Mouse (Mus musculus) limb, embryonic 10.5 days (tissue): ENCODE data around the gene 5730522E02Rik. TPM values are rescaled to one million over a fixed set of nuclear protein-coding genes. Genes with fewer than 3 reads are reported as not detected.

Experiments
- DNase-seq: peaks from one replicate; pipeline ENCODE4 v3.0.0-alpha.2; 2017; ENCODE audit warnings: low spot score
- H3K27ac ChIP-seq: fragments of 300-500 bp; sonication (generic); 2 replicates; pipeline ENCODE4 v1.5.1; 2016; ENCODE audit warnings: mild to moderate bottlenecking
- H3K27me3 ChIP-seq: fragments of 300-500 bp; sonication (generic); 2 replicates; pipeline ENCODE4 v1.6.1; 2016; ENCODE audit warnings: low read depth, mild to moderate bottlenecking; ENCODE audit not compliant: poor library complexity, severe bottlenecking
- H3K36me3 ChIP-seq: fragments of 300-500 bp; sonication (generic); 2 replicates; pipeline ENCODE4 v1.6.1; 2016; ENCODE audit warnings: mild to moderate bottlenecking, moderate library complexity
- H3K4me1 ChIP-seq: fragments of 300-500 bp; sonication (generic); 2 replicates; pipeline ENCODE4 v1.6.1; 2016
- H3K4me3 ChIP-seq: fragments of 300-500 bp; sonication (generic); 2 replicates; pipeline ENCODE4 v1.5.1; 2016; ENCODE audit warnings: mild to moderate bottlenecking, moderate library complexity
- H3K9me3 ChIP-seq: fragments of 300-500 bp; sonication (generic); replicated peaks from 2 replicates; pipeline ENCODE4 v1.6.1; 2016; ENCODE audit warnings: mild to moderate bottlenecking
- WGBS: fragments of 180-500 bp; shearing (Covaris S2); methylation state at CpG from one replicate; pipeline ENCODE4 v1.1.7; 2016; 5-methylcytosine and 5-hydroxymethylcytosine counted together
- polyA plus RNA-seq: library from polyadenylated mRNA; unstranded; fragments of >200 nt; fragmentation: Nextera tagmentation; extraction: Ambion mirVana; gene quantifications from 2 replicates; pipeline ENCODE4 v1.2.1, GENCODE M21; 2016

The 5730522E02Rik gene
- polyA plus RNA-seq, 1 experiment from 2014 or later: 7.0 TPM

DNA sequence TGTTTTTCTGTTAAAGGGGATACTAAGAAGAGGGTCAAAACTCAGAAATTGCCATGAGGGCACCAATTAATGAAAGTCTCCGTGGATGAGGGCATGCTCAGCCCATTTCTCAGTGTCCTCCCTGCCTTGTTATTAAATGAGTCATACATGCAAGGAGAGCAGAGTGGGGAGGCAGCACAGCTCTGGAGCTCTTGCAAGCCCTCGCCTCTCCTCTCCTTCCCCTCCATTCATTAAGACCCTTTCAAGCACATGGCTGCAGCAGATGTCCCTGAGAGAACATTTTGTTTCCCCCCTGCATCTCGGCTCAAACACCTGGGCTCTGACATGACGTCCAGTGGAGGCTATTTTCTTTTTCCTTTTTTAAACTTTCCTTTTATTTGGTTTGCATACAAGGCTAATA, 138.5 kb downstream of the 5730522E02Rik start:
- H3K27me3 ChIP-seq: no peaks in the 10 kb centered on the region
- DNase-seq: no peak
- H3K27ac ChIP-seq: no peak overlapping the region
- H3K9me3 ChIP-seq: no peaks in the 10 kb centered on the region
- 63% methylated on average over 4 of the region's 4 CpGs for WGBS
- H3K36me3 ChIP-seq: no peaks in the 10 kb centered on the region
- peaks cover 12% of the 10 kb centered on the region for H3K4me1 ChIP-seq
- no peak overlapping the region for H3K4me3 ChIP-seq

DNA sequence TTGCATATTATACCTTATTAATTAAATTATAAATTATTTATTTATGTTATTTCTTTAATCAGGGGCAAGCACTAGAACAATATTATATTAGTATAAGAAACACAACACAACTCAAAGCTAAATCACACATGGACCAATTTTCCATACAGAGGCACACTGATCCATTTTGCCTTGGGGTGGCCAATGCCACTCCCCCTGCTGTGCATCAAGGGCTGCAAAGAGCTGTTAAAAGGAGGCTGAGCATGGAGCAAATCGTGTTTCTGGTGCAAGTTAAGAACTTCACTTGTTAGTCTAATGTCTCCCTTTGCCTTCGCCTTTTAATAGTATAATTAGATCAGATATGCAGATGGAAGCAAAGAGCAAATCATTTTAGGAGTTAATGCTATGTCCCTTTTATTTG, 147.3 kb downstream of the 5730522E02Rik start:
- 51% methylated on average over 2 of the region's 2 CpGs for WGBS
- no peaks in the 10 kb centered on the region for H3K36me3 ChIP-seq

DNA sequence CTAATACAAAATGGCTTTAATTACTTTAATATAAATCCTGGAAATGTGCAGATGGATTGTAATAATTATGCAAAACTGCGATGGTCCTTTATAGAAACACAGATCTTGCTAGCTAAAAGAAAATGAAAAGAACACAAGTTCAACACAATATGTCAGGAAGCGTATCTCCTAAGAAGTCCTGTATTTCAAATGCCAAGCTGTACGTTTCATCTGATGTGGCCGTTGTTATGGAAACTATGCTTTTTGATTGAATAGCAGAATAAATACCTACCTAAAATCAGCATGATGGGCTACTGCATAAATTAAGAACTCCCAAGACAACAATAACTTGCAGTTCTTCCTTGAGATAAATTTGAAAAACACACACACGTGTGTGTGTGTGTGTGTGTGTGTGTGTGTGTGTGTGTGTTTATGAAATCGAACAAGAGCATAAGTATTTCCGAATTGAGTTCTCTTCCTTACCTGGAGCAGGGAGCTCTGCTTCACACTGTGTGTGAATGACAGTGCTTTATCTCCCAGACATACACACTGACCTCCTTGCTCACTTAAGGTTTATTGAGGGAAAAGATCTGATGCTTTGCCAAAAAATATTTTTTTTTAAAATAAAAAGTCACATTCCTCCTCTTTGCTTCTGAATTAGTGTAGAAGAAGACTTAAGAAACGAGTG, 149.0 kb downstream of the 5730522E02Rik start:
- Histone ChIP-seq H3K9me3 (no peaks in the 10 kb centered on the region), H3K4me1 (0 out of 2 replicates have a peak, but pooled peaks cover 2% of the 10 kb centered on the region)
- WGBS: 92% methylated on average over 8 of the region's 8 CpGs

More for the DNA sequence above, 147.3 kb downstream of the 5730522E02Rik start:
- no peak for DNase-seq
- 0 out of 2 replicates have a peak, but pooled peaks cover 2% of the 10 kb centered on the region for H3K4me1 ChIP-seq
- H3K27me3 ChIP-seq: no peaks in the 10 kb centered on the region
- H3K4me3 ChIP-seq: no peak overlapping the region
- H3K9me3 ChIP-seq: no peaks in the 10 kb centered on the region
- H3K27ac ChIP-seq: no peak overlapping the region

DNA sequence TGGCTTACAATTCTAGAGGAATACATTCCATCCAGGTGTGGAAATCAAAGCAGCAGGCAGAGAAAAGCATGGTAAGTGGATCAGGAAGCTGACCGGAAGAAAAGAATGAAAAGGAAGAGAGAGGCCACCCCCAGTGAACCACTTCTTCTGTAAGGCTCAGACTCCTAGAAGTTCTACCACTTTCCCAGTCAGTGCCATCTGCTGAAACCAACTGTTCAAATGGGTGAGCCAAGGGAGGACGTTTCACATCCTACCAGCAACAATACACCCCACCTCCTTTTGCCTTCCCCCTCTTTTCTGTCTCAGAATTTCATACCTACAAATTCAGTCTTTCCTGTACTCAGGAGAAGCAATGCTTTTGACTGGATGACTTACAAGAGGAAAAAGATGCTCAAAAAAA, 197.0 kb downstream of the 5730522E02Rik start:
- Histone ChIP-seq H3K4me3 (no peak overlapping the region), H3K9me3 (no peaks in the 10 kb centered on the region), H3K27ac (no peak overlapping the region), H3K27me3 (no peaks in the 10 kb centered on the region), H3K36me3 (no peaks in the 10 kb centered on the region), H3K4me1 (no peaks in the 10 kb centered on the region)
- WGBS: 74% methylated on average over 2 of the region's 2 CpGs
- no peak for DNase-seq

More for the DNA sequence above, 149.0 kb downstream of the 5730522E02Rik start:
- H3K27ac ChIP-seq: no peak overlapping the region
- H3K4me3 ChIP-seq: no peak overlapping the region
- no peaks in the 10 kb centered on the region for H3K27me3 ChIP-seq
- no peaks in the 10 kb centered on the region for H3K36me3 ChIP-seq
- DNase-seq: no peak

DNA sequence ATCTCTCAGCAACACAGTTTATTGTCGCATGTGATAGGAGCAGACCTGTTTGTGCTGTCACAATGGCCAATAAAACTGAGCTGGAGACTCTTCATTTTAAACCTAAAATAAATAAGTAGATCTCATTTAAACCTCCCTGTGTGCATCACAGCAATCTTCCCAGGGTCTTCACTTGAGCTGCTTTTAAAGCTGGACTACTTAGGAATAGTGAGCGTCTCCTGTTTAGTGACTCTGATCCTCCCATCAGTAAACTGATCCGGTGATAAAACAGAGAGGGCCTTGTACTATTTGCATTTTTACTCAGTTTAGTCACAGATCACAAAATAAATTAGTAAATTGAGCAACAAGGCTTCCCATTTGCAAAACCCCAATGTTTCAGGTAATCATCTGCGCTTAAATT, 206.5 kb downstream of the 5730522E02Rik start:
- H3K4me3 ChIP-seq: no peak overlapping the region
- H3K9me3 ChIP-seq: no peaks in the 10 kb centered on the region
- H3K27me3 ChIP-seq: no peaks in the 10 kb centered on the region
- 63% methylated on average over 4 of the region's 4 CpGs for WGBS
- H3K36me3 ChIP-seq: no peaks in the 10 kb centered on the region
- H3K27ac ChIP-seq: no peak overlapping the region
- H3K4me1 ChIP-seq: no peaks in the 10 kb centered on the region
- DNase-seq: no peak

DNA sequence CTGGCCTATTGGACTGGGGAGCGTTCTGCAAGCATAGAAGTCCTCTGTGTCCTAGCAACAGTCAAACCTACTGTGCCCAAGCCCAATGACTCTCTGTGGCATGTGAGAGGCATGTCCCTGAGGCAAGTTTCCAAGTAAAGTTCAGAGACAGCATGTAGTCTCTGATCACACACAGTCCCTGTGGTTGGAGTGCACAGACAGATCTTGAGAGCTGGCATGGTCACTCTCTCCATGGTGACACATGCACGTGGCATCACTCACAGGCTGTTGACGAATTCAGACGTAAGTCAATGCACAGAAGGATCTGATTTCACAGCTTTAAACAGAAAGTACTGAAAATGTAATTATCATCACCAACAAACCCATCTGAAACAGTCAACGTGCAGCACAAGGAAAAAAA, 210.8 kb downstream of the 5730522E02Rik start:
- DNase-seq: no peak
- Histone ChIP-seq H3K36me3 (no peaks in the 10 kb centered on the region), H3K27ac (no peak overlapping the region), H3K9me3 (no peaks in the 10 kb centered on the region), H3K4me1 (no peaks in the 10 kb centered on the region), H3K27me3 (no peaks in the 10 kb centered on the region), H3K4me3 (no peak overlapping the region)
- 83% methylated on average over 5 of the region's 5 CpGs for WGBS

DNA sequence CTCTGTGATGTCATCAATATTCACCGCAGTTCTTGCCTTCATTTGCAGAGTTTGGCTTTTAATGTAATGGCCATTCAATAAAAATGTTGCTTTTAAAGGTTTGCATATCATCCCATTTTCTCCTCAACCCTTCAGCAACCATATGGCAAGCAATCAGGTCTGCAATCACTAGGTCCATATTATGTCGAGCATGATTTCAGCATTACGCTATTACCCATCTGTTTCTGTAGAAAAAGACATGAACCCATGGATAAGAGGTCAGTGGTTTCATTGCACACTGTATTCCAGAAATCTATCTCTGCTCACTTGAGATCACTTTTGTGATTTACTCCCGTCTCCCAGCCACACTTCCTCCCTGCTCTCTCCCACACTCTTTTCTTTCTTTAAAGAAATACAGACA, 213.1 kb downstream of the 5730522E02Rik start:
- Histone ChIP-seq H3K4me1 (no peaks in the 10 kb centered on the region), H3K4me3 (no peak overlapping the region), H3K27me3 (no peaks in the 10 kb centered on the region), H3K9me3 (no peaks in the 10 kb centered on the region), H3K27ac (no peak overlapping the region), H3K36me3 (no peaks in the 10 kb centered on the region)
- WGBS: 86% methylated on average over 4 of the region's 4 CpGs
- no peak for DNase-seq

DNA sequence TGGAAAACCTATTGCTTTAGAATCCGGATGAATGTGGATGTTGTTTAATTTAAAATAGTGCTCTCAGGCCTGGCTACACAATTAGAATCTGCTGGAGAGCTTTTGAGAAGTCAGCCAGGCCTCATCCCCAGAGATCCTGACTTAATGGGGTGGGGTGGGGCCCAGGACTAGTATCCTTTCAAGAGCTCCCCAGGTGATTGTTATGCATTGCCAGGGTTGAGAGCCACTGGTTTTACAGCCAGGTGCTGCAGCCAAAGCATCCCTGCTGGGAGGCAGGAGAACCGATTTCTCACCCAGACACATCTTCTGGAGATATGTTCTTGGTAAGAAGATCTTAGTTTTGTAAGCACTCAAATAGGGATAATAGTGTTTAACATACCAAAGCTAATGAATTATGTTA, 216.4 kb downstream of the 5730522E02Rik start:
- Histone ChIP-seq H3K27me3 (no peaks in the 10 kb centered on the region), H3K4me1 (no peaks in the 10 kb centered on the region), H3K36me3 (no peaks in the 10 kb centered on the region), H3K9me3 (no peaks in the 10 kb centered on the region), H3K27ac (no peak overlapping the region), H3K4me3 (no peak overlapping the region)
- 23% methylated on average over 2 of the region's 2 CpGs for WGBS
- no peak for DNase-seq

DNA sequence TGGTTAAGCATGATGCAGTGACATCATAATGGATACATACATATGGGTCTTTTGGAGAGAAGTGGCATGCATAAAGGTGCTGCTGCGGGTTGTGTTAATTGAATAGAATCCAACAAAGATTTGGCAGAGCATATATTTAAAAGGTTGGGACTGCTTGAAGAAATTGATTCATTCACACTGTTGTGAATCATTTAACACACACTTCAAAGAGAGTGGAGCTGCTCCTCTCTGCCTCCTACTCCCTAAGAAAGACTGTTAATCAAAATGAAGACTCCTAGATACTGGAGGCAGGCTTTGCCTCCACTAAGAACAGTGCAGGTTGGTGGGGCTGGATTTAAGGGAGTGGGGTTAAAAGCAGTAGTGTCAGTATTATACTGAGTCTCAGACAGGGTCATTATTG, 218.3 kb downstream of the 5730522E02Rik start:
- WGBS: 100% methylated on average over 1 of the region's 1 CpGs
- Histone ChIP-seq H3K36me3 (no peaks in the 10 kb centered on the region), H3K27me3 (no peaks in the 10 kb centered on the region), H3K9me3 (no peaks in the 10 kb centered on the region), H3K27ac (no peak overlapping the region), H3K4me1 (no peaks in the 10 kb centered on the region), H3K4me3 (no peak overlapping the region)
- DNase-seq: no peak

DNA sequence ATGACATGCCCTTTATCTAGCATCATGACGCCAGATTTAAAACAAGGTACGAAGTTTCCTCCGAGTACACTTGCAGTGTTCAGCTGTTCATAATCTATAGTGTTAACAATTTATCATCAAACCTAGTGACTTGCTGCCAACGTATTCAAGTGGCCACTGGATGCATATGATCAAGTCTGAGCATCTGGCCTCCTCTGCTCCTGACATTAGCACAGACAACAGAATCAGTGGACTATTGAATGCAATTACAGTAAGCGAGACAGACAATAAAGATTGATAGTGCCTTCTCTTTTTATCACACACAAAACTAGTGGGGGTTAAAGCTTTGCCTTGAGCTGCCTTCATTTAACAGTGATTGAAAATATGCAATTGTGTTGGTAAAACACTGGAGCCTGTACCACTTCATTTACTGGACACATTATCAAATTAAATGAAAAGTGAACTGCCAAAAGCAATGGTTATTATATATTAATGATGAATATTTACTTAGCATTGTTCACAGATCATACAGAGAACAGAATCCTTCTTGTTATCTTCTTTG, 231.8 kb downstream of the 5730522E02Rik start:
- Histone ChIP-seq H3K27ac (no peak overlapping the region), H3K4me1 (no peaks in the 10 kb centered on the region), H3K9me3 (no peaks in the 10 kb centered on the region), H3K27me3 (no peaks in the 10 kb centered on the region), H3K36me3 (no peaks in the 10 kb centered on the region), H3K4me3 (no peak overlapping the region)
- WGBS: 89% methylated on average over 5 of the region's 5 CpGs
- DNase-seq: no peak

DNA sequence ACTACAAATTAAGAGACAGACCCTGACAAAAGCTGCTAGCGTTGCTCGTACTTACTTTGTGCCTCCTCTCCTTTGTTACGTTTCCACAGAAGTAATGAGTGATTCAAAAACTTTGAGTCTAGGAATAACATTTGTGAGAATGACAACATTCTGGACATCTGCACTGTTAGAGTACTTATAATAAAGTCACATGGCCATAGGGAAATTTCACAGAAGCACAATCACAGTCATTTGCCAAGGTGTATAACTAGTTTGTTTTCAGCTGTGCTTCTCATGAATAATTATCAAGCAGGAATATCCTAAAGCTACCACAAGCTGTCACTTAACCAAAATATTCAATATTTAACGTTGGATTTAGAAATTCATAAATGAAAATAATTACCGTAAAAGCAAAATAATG, 269.1 kb downstream of the 5730522E02Rik start:
- H3K4me1 ChIP-seq: no peaks in the 10 kb centered on the region
- H3K4me3 ChIP-seq: no peak overlapping the region
- H3K27ac ChIP-seq: no peak overlapping the region
- no peaks in the 10 kb centered on the region for H3K27me3 ChIP-seq
- no peaks in the 10 kb centered on the region for H3K9me3 ChIP-seq
- no peaks in the 10 kb centered on the region for H3K36me3 ChIP-seq
- 88% methylated on average over 5 of the region's 5 CpGs for WGBS
- no peak for DNase-seq

DNA sequence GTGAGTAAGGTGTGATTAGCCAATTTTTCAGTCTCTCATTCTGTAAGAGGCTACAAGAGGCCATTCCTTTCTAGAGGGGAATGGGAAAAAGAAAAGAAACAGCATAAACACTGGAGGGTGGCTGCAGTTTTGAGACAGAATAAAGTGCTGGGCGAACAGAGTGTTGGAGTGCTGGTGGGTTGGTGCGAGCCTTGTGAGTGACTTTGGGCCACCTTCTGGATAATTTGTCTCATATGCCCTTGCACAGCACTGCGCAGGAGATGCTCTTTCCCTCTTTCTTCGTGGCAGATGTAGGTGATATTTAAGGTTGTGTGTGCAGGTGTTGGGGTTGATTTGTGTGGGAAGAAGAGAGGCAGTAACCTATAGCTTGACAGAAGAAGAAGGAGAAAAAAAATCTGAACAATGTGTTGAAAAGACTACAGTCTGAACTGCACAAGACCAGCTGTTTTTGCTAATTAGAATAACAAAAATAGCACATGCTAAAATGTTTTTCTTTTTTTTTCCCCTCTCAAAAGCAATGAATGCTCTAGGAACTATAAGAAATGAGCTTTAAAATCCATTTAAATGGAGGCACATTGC, 269.8 kb downstream of the 5730522E02Rik start:
- H3K4me3 ChIP-seq: no peak overlapping the region
- no peak for DNase-seq
- H3K4me1 ChIP-seq: no peaks in the 10 kb centered on the region
- H3K27ac ChIP-seq: no peak overlapping the region
- H3K27me3 ChIP-seq: no peaks in the 10 kb centered on the region
- 78% methylated on average over 4 of the region's 4 CpGs for WGBS
- no peaks in the 10 kb centered on the region for H3K36me3 ChIP-seq
- H3K9me3 ChIP-seq: no peaks in the 10 kb centered on the region

DNA sequence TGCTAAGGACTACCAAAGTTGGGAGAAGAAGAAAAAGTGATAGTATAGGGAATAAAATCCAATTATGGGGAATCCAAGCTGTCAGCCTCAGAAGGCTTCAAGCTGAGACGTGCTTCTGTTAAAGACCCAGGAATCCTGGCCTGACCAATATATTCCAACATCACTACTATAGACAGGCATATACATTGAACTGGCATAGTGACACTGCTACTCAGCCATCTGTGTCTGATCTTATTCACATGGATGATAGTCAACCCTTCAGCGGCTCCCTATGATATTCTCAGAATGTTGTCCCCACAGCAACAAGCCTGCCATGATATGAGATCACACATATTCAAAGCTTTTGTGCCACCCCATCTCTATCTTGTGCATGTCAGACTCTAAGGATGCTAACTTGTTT, 284.3 kb downstream of the 5730522E02Rik start:
- Histone ChIP-seq H3K36me3 (no peaks in the 10 kb centered on the region), H3K27ac (no peak overlapping the region), H3K27me3 (no peaks in the 10 kb centered on the region), H3K4me1 (no peaks in the 10 kb centered on the region), H3K9me3 (no peaks in the 10 kb centered on the region), H3K4me3 (no peak overlapping the region)
- WGBS: 96% methylated on average over 2 of the region's 2 CpGs
- no peak for DNase-seq
